Mouse (Mus musculus) forebrain, postnatal 0 days (tissue): ENCODE results near the gene Csf2rb2. TPM values are rescaled to one million over a fixed set of nuclear protein-coding genes. Genes with fewer than 3 reads are reported as not detected.
A peak's percentile ranks its signal among the peaks of the same experiment; 100 is the strongest.
"Not testable (repeated sequence)": the region's sequence is repeated elsewhere in the genome, so short reads cannot be mapped to it uniquely, and the experiment has no call there.

ENCODE experiments used
- ATAC-seq: fragments of 200-750 bp; cut with Nextera tagmentation; 2 replicates; pipeline ENCODE4 v1.8.0; 2017; ENCODE audit warnings: mild to moderate bottlenecking, moderate library complexity
- DNase-seq: peaks from one replicate; pipeline ENCODE4 v3.0.0-alpha.2; 2015
- H3K27ac ChIP-seq: fragments of 300-500 bp; sonication (generic); 2 replicates; pipeline ENCODE4 v1.5.1; 2014; ENCODE audit warnings: low read depth, mild to moderate bottlenecking, antibody characterized with exemption, low read length, moderate library complexity, mixed read lengths
- H3K27me3 ChIP-seq: fragments of 300-500 bp; sonication (generic); 2 replicates; pipeline ENCODE4 v1.6.1; 2014; ENCODE audit warnings: mild to moderate bottlenecking, low read length, mixed read lengths; ENCODE audit not compliant: insufficient read depth
- H3K36me3 ChIP-seq: fragments of 300-500 bp; sonication (generic); 2 replicates; pipeline ENCODE4 v1.6.1; 2014; ENCODE audit warnings: mild to moderate bottlenecking, moderate library complexity; ENCODE audit not compliant: insufficient read depth
- H3K4me1 ChIP-seq: fragments of 300-500 bp; sonication (generic); 2 replicates; pipeline ENCODE4 v1.6.1; 2014; ENCODE audit warnings: antibody characterized with exemption; ENCODE audit not compliant: insufficient read depth
- H3K4me2 ChIP-seq: fragments of 300-500 bp; sonication (generic); 2 replicates; pipeline ENCODE4 v1.6.1; 2014; ENCODE audit warnings: low read depth, mild to moderate bottlenecking, moderate library complexity
- H3K4me3 ChIP-seq: fragments of 300-500 bp; sonication (generic); 2 replicates; pipeline ENCODE4 v1.5.1; 2014; ENCODE audit warnings: low read depth, low read length, mixed read lengths
- H3K9ac ChIP-seq: fragments of 300-500 bp; sonication (generic); 2 replicates; pipeline ENCODE4 v1.6.1; 2014; ENCODE audit warnings: mild to moderate bottlenecking
- H3K9me3 ChIP-seq: fragments of 300-500 bp; sonication (generic); 2 replicates; pipeline ENCODE4 v1.6.1; 2016; ENCODE audit warnings: low read length
- CTCF ChIP-seq: sonication (generic); IDR thresholded peaks from 2 replicates; pipeline ENCODE4 v1.5.1; 2016; ENCODE audit warnings: antibody characterized with exemption, control low read depth, low read depth
- WGBS: fragments of 180-500 bp; shearing (Covaris S2); extraction: QIAGEN DNeasy Blood & Tissue Kit; methylation state at CpG from one replicate; pipeline ENCODE4 v1.1.7; 2014; 5-methylcytosine and 5-hydroxymethylcytosine counted together
- polyA plus RNA-seq: library from polyadenylated mRNA; unstranded; fragments of >200 nt; fragmentation: Nextera tagmentation; extraction: Ambion mirVana; gene quantifications from 2 replicates; pipeline ENCODE4 v1.2.1, GENCODE M21; 2015
- total RNA-seq: library from RNA; depleted of rRNA; stranded (reverse); fragments of >200 nt; gene quantifications from 2 replicates; pipeline ENCODE4 v1.2.3, GENCODE M21; 2014

Csf2rb2 gene
- total and polyA plus RNA-seq, 2 experiments from 2014 or later = 0.13 to 0.43 TPM

DNA sequence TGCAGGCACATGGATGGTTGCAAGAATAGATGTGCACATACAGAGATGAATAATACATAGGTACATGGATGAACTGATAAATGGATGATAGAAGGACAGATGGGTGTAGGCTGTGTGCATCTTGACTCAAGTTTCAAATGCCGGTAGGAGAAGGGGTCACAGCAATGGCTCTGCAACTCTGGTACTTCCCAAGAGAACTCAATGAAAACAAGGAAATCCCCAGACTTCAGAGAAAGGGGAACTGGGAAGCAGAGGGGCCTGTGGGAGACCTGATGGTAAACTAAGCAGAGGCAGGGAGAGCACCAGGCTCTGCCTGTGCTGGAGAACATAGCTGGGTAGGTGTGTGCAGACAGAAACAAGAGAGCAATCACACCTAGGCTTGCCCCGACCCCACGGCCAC is 28.9 kb upstream of the Csf2rb2 start:
- Histone ChIP-seq H3K27ac (no peak overlapping the region), H3K27me3 (no peaks in the 10 kb centered on the region; the same call in 1 of the 2 replicates), H3K36me3 (no peaks in the 10 kb centered on the region), H3K4me1 (no peaks in the 10 kb centered on the region), H3K4me2 (no peak overlapping the region), H3K9ac (no peak overlapping the region), H3K9me3 (no peaks in the 10 kb centered on the region), H3K4me3 (no peak overlapping the region)
- TF ChIP-seq CTCF = no peak
- ATAC-seq (no peak), DNase-seq (no peak)
- 87% methylated on average over 3 of the region's 3 CpGs for WGBS

DNA sequence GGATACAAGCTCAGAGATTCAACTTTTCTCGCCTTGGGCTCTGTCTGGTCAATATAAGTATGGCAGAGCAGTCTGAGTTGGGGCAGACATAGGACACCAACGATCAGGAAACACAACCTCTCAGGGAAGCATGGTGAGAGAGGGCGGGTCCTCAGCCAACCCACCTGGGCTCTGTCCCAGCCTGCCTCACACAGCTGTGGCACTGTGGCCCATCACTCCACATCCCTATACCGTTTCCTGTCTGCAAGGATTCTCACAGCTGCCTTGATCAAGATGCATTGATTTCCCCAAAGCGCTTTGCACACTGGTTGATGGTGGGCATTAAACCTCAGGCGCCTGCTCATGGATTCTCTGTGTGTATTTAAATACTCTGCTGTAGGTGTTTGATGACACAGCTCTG is 27.5 kb upstream of the Csf2rb2 start:
- 82% methylated on average over 6 of the region's 6 CpGs for WGBS
- no peaks in the 10 kb centered on the region; the same call in 1 of the 2 replicates for H3K27me3 ChIP-seq

DNA sequence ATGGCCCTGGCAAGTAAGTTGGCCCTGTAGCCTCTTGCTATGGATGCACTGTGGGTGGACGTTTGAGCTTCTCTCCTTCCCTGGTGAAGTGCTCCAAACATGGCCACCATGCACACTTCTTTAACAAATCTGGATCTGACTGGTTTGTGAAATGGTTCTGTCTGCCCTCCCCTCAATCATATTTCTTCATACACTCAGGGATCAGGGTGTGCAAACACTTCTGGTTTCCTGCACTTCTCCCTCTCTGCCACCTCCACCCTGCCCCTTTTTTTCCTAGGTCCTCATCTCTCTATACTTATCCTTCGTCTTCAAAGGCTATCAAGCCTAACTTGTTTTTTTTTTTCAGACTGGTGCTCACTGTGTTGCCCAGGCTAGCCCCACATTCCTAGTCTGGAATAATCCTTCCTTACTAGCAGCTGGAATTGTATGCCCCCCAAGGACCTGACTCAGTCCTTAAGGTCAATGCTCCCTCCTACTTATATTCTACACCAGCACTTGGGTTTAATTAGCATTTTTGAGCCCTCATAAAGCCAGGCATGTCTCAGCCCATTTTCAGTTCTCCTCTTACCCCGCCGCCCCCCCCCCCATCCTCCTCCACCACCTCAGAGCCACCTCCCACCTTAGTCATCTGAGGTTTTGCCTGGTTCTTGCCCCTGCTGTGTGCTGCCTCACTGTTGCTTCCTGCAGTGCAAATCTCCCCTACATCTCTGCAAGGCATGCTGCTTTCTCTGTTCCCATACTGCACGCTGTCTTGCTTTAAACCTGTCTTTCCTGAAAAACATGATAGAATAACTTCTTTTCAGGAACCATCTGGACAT is 26.2 kb upstream of the Csf2rb2 start:
- TF ChIP-seq CTCF = no peak
- ATAC-seq (no peak), DNase-seq (no peak)
- H3K27ac ChIP-seq = no peak overlapping the region
- no peak overlapping the region for H3K9ac ChIP-seq
- H3K27me3 ChIP-seq = no peaks in the 10 kb centered on the region; the same call in 1 of the 2 replicates
- 73% methylated on average over 5 of the region's 5 CpGs for WGBS
- no peaks in the 10 kb centered on the region for H3K36me3 ChIP-seq
- no peak overlapping the region for H3K4me2 ChIP-seq
- no peaks in the 10 kb centered on the region for H3K4me1 ChIP-seq
- no peak overlapping the region for H3K4me3 ChIP-seq
- H3K9me3 ChIP-seq = no peaks in the 10 kb centered on the region

More for the DNA sequence above, 27.5 kb upstream of the Csf2rb2 start:
- H3K9me3 ChIP-seq = no peaks in the 10 kb centered on the region
- H3K4me1 ChIP-seq = no peaks in the 10 kb centered on the region
- DNase-seq = no peak
- H3K36me3 ChIP-seq = no peaks in the 10 kb centered on the region
- H3K9ac ChIP-seq = no peak overlapping the region
- H3K27ac ChIP-seq = no peak overlapping the region
- ATAC-seq = no peak
- TF ChIP-seq CTCF = no peak
- H3K4me2 ChIP-seq = no peak overlapping the region
- H3K4me3 ChIP-seq = no peak overlapping the region

DNA sequence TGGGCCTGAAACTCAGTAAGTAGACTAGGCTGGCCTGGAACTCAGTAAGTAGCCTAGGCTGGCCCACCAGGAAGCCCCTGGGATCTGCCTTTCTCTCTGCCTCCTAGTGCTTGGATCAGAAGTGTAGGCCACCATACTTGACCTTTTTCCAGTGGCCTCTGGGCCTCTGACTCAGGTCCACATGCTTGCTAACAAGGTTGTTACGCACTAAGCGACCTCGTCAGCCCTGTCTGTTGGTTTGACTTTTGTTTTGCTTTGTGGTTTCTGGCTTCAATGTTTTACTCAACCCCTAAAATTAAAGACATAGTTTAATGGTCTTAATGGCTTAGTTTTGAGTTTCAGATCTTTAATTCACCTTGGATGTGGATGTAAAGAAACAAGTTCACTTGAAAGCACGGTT is 25.2 kb upstream of the Csf2rb2 start:
- H3K9ac ChIP-seq = no peak overlapping the region
- ATAC-seq = no peak
- no peaks in the 10 kb centered on the region for H3K9me3 ChIP-seq
- H3K27ac ChIP-seq = no peak overlapping the region
- H3K4me1 ChIP-seq = no peaks in the 10 kb centered on the region
- 82% methylated on average over 4 of the region's 4 CpGs for WGBS
- TF ChIP-seq CTCF = no peak
- H3K4me3 ChIP-seq = no peak overlapping the region
- DNase-seq = no peak
- no peak overlapping the region for H3K4me2 ChIP-seq
- H3K36me3 ChIP-seq = no peaks in the 10 kb centered on the region
- no peaks in the 10 kb centered on the region; the same call in 1 of the 2 replicates for H3K27me3 ChIP-seq

DNA sequence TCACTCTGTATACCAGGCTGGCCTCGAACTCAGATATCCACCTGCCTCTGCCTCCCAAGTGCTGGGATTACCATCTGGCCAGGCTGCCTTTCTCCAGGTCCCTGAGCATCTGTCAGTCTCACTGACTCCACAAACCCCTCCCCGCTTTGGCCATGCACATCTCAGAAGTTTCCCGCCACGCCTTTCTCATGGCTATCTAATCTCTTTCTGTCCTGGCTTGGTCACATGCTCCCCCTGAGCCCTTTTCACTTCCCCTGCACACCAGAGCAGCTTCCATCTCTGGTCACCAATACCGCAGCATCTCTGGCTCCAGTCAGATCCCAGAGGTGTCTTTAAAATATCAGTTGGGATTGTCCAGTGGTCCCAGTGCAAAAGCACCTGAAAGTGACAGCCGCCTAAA is 24.5 kb upstream of the Csf2rb2 start:
- not testable (repeated sequence) for H3K27ac ChIP-seq, H3K27me3 ChIP-seq, H3K9me3 ChIP-seq, H3K36me3 ChIP-seq, H3K9ac ChIP-seq, ATAC-seq, H3K4me1 ChIP-seq, DNase-seq, H3K4me3 ChIP-seq, H3K4me2 ChIP-seq
- 86% methylated on average over 6 of the region's 6 CpGs for WGBS

DNA sequence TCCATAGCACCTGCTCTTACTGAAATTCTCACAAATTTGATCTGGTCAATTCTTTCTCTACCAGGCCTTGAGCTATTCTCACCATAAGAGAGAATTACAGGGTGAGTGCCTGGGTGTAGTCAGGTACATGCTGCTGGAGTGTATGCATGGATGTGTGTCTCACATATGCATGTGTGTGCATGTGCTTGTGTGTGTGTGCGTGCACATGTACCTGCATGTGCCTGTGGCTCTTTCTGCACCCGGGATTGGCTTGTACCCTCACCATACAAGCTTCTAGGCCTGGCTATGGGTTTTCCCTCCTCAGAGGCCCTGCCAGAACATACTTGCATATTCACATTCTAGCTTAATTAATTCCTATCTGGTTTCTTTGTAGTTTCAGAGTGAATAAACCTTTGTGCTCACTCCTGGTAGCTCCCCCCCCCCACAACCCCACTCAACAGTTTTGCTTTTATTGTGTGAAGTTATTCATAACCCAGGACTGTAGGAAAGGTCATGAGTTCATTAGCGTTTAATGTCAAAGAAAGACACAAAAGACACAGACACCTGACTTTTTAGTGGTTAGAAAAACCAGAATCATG is 23.1 kb upstream of the Csf2rb2 start:
- TF ChIP-seq CTCF = no peak
- Histone ChIP-seq H3K9ac (no peak overlapping the region), H3K27me3 (no peaks in the 10 kb centered on the region; the same call in 1 of the 2 replicates), H3K27ac (no peak overlapping the region), H3K4me2 (no peak overlapping the region), H3K4me1 (no peaks in the 10 kb centered on the region), H3K4me3 (no peak overlapping the region), H3K36me3 (no peaks in the 10 kb centered on the region), H3K9me3 (no peaks in the 10 kb centered on the region)
- ATAC-seq = peak; percentile 45; the same call in 1 of the 2 replicates
- no peak for DNase-seq
- 47% methylated on average over 3 of the region's 3 CpGs for WGBS

DNA sequence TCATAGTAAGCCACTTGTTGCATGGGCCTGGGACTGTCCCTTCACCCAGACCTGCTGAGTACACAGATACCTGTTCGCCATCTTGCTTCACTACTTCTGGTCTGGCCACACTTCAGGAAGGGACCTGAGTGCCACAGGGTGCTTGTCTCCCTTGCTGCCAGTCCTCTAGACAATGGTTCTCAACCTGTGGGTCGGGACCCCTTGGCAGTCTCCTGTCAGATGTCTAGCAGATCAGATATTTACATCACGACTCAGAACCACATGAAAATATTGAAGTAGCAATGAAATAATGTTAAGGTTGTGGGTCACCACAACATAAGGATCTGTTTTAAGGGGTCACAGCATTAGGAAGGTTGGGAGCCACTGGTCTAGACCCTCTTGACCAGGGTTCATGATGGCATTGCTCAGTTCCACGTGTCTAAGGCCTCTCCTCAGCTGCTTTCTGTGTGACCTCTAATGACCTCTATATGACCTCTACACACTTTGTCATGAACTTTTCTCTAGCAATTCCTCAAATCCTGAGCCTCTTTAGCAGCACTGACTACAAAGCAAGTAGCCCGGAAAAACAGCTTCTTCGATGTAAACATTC is 22.3 kb upstream of the Csf2rb2 start:
- ATAC-seq, H3K27ac ChIP-seq, DNase-seq, H3K4me3 ChIP-seq, H3K36me3 ChIP-seq, H3K9me3 ChIP-seq, H3K4me2 ChIP-seq, H3K4me1 ChIP-seq, H3K9ac ChIP-seq, H3K27me3 ChIP-seq: not testable (repeated sequence)
- WGBS = 84% methylated on average over 6 of the region's 6 CpGs
